Mouse (Mus musculus): ENCODE results near the gene Gm2075.
"Not testable (repeated sequence)": the region's sequence is repeated elsewhere in the genome, so short reads cannot be mapped to it uniquely, and the experiment has no call there.

Gene Gm2075

GRCm38 (mm10) chr12:88011548-88011947 lies at the start of gene Gm2075:
TSS of gene Gm2075 (plus strand) at chr12:88011848.
- not testable (repeated sequence) for DNase-seq

GRCm38 (mm10) chr12:87984000-87984399 lies 27.6 kb upstream of the Gm2075 start:
- not testable (repeated sequence) for DNase-seq

- not testable (repeated sequence) for DNase-seq
These were observed 7.5 kb upstream of the Gm2075 start for GRCm38 (mm10) chr12:88004118-88004517.

GRCm38 (mm10) chr12:88018671-88019070 lies 7.0 kb downstream of the Gm2075 start, which contains the start of gene Gm6803:
TSS of gene Gm6803 (minus strand) at chr12:88018771.
- not testable (repeated sequence) for DNase-seq

GRCm38 (mm10) chr12:88026704-88027103 lies 15.1 kb downstream of the Gm2075 start, which contains the start of gene Gm2056:
TSS of gene Gm2056 (plus strand) at chr12:88027004.
- DNase-seq, result not testable (repeated sequence)

- not testable (repeated sequence) for DNase-seq
These were observed 20.6 kb downstream of the Gm2075 start for GRCm38 (mm10) chr12:88032250-88032649.

- DNase-seq, result not testable (repeated sequence)
These were observed 27.4 kb downstream of the Gm2075 start for GRCm38 (mm10) chr12:88039062-88039461.

GRCm38 (mm10) chr12:88039703-88040102 lies 28.1 kb downstream of the Gm2075 start:
- not testable (repeated sequence) for DNase-seq

GRCm38 (mm10) chr12:88045226-88045625 lies 33.6 kb downstream of the Gm2075 start:
- not testable (repeated sequence) for DNase-seq

All from cerebellum, adult 11 months (tissue).